8 mouse cellular contexts compared by ENCODE assay signal in the genomic region with DNA sequence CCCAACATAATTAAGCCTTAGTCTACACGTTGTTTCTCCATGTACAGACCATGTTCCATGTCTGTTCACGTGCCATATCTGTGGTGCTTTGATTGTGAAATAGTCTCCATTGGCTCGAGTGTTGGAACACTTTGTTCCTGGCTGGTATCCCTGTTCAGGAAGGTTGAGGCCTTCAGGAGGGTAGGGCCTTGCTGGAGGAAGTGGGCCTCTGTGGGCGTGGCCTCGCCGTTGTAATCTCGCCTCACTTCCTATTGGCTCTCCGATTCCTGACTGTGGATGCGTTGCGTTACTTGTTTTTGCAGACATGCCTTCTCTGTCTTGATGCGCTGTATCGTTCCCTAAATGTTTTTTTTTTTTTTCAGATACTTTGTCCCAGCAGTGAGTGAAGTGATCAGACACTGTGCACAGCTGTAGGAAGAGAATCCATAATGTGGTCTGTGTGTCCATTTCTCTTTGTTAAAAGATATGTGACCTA. TPM values are rescaled to one million over a fixed set of nuclear protein-coding genes. Genes with fewer than 3 reads are reported as not detected.
DNase-seq lines count a peak whose midpoint lies in the region; ATAC-seq and TF ChIP-seq lines count a peak whose summit lies in the region.

No protein-coding gene starts in this region.

- no peaks in the 10 kb centered on the region for H3K79me2 ChIP-seq in CH12.LX (replicated peaks; ENCODE audit: control insufficient read depth, extremely low read depth, insufficient read depth, poor library complexity, severe bottlenecking)

- peak overlapping the region; percentile 96 for H3K9ac ChIP-seq in CH12.LX (ENCODE audit: insufficient read depth, low read depth)
- no peak overlapping the region for H3K9ac ChIP-seq in heart, embryonic 12.5 days
- H3K9ac ChIP-seq in liver, embryonic 16.5 days (ENCODE audit: low read depth, low read length): no peak overlapping the region
- H3K9ac ChIP-seq in hindbrain, embryonic 11.5 days (ENCODE audit: low read depth, low read length): no peak overlapping the region

- peaks cover 6 to 14% of the 10 kb centered on the region in 2 experiments for H3K4me1 ChIP-seq in CH12.LX (ENCODE audit: control insufficient read depth in 1 of 2, insufficient read depth in 2 of 2)
- H3K4me1 ChIP-seq in heart, embryonic 12.5 days (replicated peaks): peaks cover 13% of the 10 kb centered on the region
- peaks cover 3% of the 10 kb centered on the region for H3K4me1 ChIP-seq in liver, embryonic 16.5 days (ENCODE audit: control insufficient read depth, low read depth, low read length)
- 0 out of 2 replicates have a peak, but pooled peaks cover 6% of the 10 kb centered on the region for H3K4me1 ChIP-seq in hindbrain, embryonic 11.5 days (replicated peaks; ENCODE audit: control insufficient read depth, insufficient read depth, low read length)

- TF ChIP-seq RAD21 in CH12.LX (IDR thresholded peaks at IDR 0.05; ENCODE audit: low read depth, low read length): no peak

- intact Hi-C loops in gastrocnemius, postnatal 14 days (cut with DNase I; ENCODE audit: low total_unique reads): no loop called here

- dilution Hi-C loops in CH12.LX (cut with MboI; ENCODE audit: extremely low pct_ligation_motif_present, extremely low pct_unique_long_range_greater_than_20kb, low sequenced_read_pairs): no loop called here

- TF ChIP-seq CTCF in CH12.LX (conservative IDR thresholded peaks at IDR 0.05 in 1 of 2, IDR thresholded peaks at IDR 0.05 in 1 of 2; ENCODE audit: low read depth in 2 of 2, low read length in 2 of 2): no peak

- peak; percentile 51 for DNase-seq in gastrocnemius, adult 18-20 months (ENCODE audit: low spot score)
- DNase-seq in gastrocnemius, postnatal 14 days: no peak
- DNase-seq in CH12.LX (ENCODE audit: extremely low read depth): peak; percentile 91
- DNase-seq in right cerebral cortex, postnatal 25 days: no peak
- no peak for DNase-seq in embryo, embryonic 10.5 days (ENCODE audit: low spot score)
- no peak for DNase-seq in hindbrain, embryonic 11.5 days (ENCODE audit: low spot score)

- H3K4me3 ChIP-seq in CH12.LX (replicated peaks in 1 of 3; ENCODE audit: low read depth in 2 of 3, low read length in 2 of 3, poor library complexity in 1 of 3): peak overlapping the region; percentile 62 to 99 (median 83)
- H3K4me3 ChIP-seq in heart, embryonic 12.5 days: no peak overlapping the region
- no peak overlapping the region for H3K4me3 ChIP-seq in liver, embryonic 16.5 days (ENCODE audit: low read depth, low read length)
- H3K4me3 ChIP-seq in hindbrain, embryonic 11.5 days (ENCODE audit: low read depth, low read length): no peak overlapping the region

- peak; percentile 65 for TF ChIP-seq POLR2A in CH12.LX (IDR thresholded peaks at IDR 0.05; ENCODE audit: low read depth, low read length)

- H3K9me3 ChIP-seq in CH12.LX (replicated peaks; ENCODE audit: low read length): no peaks in the 10 kb centered on the region
- H3K9me3 ChIP-seq in heart, embryonic 12.5 days (replicated peaks): no peaks in the 10 kb centered on the region
- no peaks in the 10 kb centered on the region for H3K9me3 ChIP-seq in liver, embryonic 16.5 days (replicated peaks; ENCODE audit: control insufficient read depth, low read length)
- H3K9me3 ChIP-seq in hindbrain, embryonic 11.5 days (ENCODE audit: control insufficient read depth, low read length): no peaks in the 10 kb centered on the region

- TF ChIP-seq EP300 in CH12.LX (IDR thresholded peaks at IDR 0.05; ENCODE audit: low read length): no peak

- peak overlapping the region; percentile 89 for H3K4me2 ChIP-seq in CH12.LX (ENCODE audit: insufficient read depth, low read depth, poor library complexity, severe bottlenecking)
- no peak overlapping the region for H3K4me2 ChIP-seq in heart, embryonic 12.5 days
- no peak overlapping the region for H3K4me2 ChIP-seq in liver, embryonic 16.5 days (ENCODE audit: low read depth, low read length)
- H3K4me2 ChIP-seq in hindbrain, embryonic 11.5 days (replicated peaks; ENCODE audit: low read depth, low read length): no peak overlapping the region

- ATAC-seq in heart, embryonic 12.5 days (ENCODE audit: insufficient number of reproducible peaks, low FRiP score): peak; percentile 72
- peak; percentile 58 for ATAC-seq in liver, embryonic 16.5 days (ENCODE audit: low read depth)
- ATAC-seq in hindbrain, embryonic 11.5 days (ENCODE audit: low FRiP score): no peak

- WGBS in heart, embryonic 12.5 days: 65% methylated on average over 12 of the region's 12 CpGs
- 54% methylated on average over 12 of the region's 12 CpGs for WGBS in liver, embryonic 16.5 days (ENCODE audit: insufficient replicate concordance)
- 85% methylated on average over 12 of the region's 12 CpGs for WGBS in hindbrain, embryonic 11.5 days

- peak overlapping the region; percentile 88 for H3K27ac ChIP-seq in CH12.LX (ENCODE audit: insufficient read depth, low read depth)
- peak overlapping the region; percentile 14; the same call in 1 of the 2 replicates for H3K27ac ChIP-seq in heart, embryonic 12.5 days (ENCODE audit: poor library complexity, severe bottlenecking)
- no peak overlapping the region for H3K27ac ChIP-seq in liver, embryonic 16.5 days (ENCODE audit: low read length)
- no peak overlapping the region for H3K27ac ChIP-seq in hindbrain, embryonic 11.5 days (ENCODE audit: low read depth, low read length)

- in situ Hi-C loops in CH12.LX (cut with MboI; ENCODE audit: low pct_ligation_motif_present, low pct_unique_long_range_greater_than_20kb, low sequenced_read_pairs): loop anchor here (25.0 kb wide), 3 partner anchors 263 to 562 kb away; partner anchors contain the start of gene Tmem154

- H3K27me3 ChIP-seq in CH12.LX (replicated peaks): no peaks in the 10 kb centered on the region
- H3K27me3 ChIP-seq in heart, embryonic 12.5 days (replicated peaks): no peaks in the 10 kb centered on the region
- H3K27me3 ChIP-seq in liver, embryonic 16.5 days (ENCODE audit: control insufficient read depth, insufficient read depth, low read depth, low read length): no peaks in the 10 kb centered on the region
- H3K27me3 ChIP-seq in hindbrain, embryonic 11.5 days (ENCODE audit: control insufficient read depth, insufficient read depth, low read length): no peaks in the 10 kb centered on the region

- H3K36me3 ChIP-seq in CH12.LX (replicated peaks in 1 of 2; ENCODE audit: control insufficient read depth in 1 of 2, insufficient read depth in 1 of 2, low read length in 1 of 2): peaks cover 4 to 21% of the 10 kb centered on the region in 2 experiments
- H3K36me3 ChIP-seq in heart, embryonic 12.5 days: no peaks in the 10 kb centered on the region
- no peaks in the 10 kb centered on the region for H3K36me3 ChIP-seq in liver, embryonic 16.5 days (ENCODE audit: control insufficient read depth, insufficient read depth)
- H3K36me3 ChIP-seq in hindbrain, embryonic 11.5 days (ENCODE audit: control insufficient read depth, insufficient read depth, low read length): no peaks in the 10 kb centered on the region

TF ChIP-seq in CH12.LX, 34 proteins besides CTCF, POLR2A, EP300 and RAD21:
- peak; percentile 74 for TF ChIP-seq NELFE (IDR thresholded peaks at IDR 0.05; ENCODE audit: low read depth, low read length)
- TF ChIP-seq MEF2A (IDR thresholded peaks at IDR 0.05; ENCODE audit: borderline replicate concordance, low read depth, low read length): no peak
- TF ChIP-seq KAT2A (IDR thresholded peaks at IDR 0.05; ENCODE audit: insufficient replicate concordance, low read length): no peak
- TF ChIP-seq TBP (conservative IDR thresholded peaks at IDR 0.05; ENCODE audit: low read depth, low read length): peak; percentile 86
- TF ChIP-seq IRF4 (IDR thresholded peaks at IDR 0.05; ENCODE audit: low read depth, low read length): 0 out of 2 replicates have a peak, but pooled peaks have one; percentile 57
- TF ChIP-seq ELF1 (IDR thresholded peaks at IDR 0.05; ENCODE audit: low read depth, low read length): peak; percentile 84
- peak; percentile 64 for TF ChIP-seq HCFC1 (IDR thresholded peaks at IDR 0.05; ENCODE audit: low read depth, low read length)
- 0 out of 2 replicates have a peak, but pooled peaks have one; percentile 50 for TF ChIP-seq MYC (IDR thresholded peaks at IDR 0.05; ENCODE audit: low read depth, low read length)
- TF ChIP-seq TCF12 (IDR thresholded peaks at IDR 0.05; ENCODE audit: low read depth, low read length): peak; percentile 76; the same call in 1 of the 2 replicates
- TF ChIP-seq ZNF384 (IDR thresholded peaks at IDR 0.05; ENCODE audit: low read depth, low read length): peak; percentile 73
- TF ChIP-seq CHD2 (IDR thresholded peaks at IDR 0.05; ENCODE audit: low read length): no peak
- TF ChIP-seq CHD1 (IDR thresholded peaks at IDR 0.05; ENCODE audit: low read depth, low read length): no peak
- peak; percentile 75; the same call in 1 of the 2 replicates for TF ChIP-seq MAX (IDR thresholded peaks at IDR 0.05; ENCODE audit: low read length)

RNA-seq across cellular contexts. Expression of gene Trim2, which starts 18.3 kb away (rescaled TPM):
- 1 to 10 TPM; 1.4 to 1.8 TPM for total RNA-seq in gastrocnemius, adult 18-20 months (2021)
- total RNA-seq in gastrocnemius, postnatal 14 days (2021): 1 to 10 TPM; 4.9 to 5.4 TPM
- total RNA-seq in CH12.LX (2012; rRNA removed) (2.1 and 2.4 TPM in 2 replicates), CH12.LX (2014; rRNA removed) (2.1 and 2.5 TPM in 2 replicates)
- polyA plus RNA-seq in CH12.LX (2012; ENCODE audit: insufficient read length, low read depth): 3.3 and 3.6 TPM in 2 replicates
- polyA plus RNA-seq in heart, embryonic 12.5 days (2016; fragmentation: Nextera tagmentation; extraction: Ambion mirVana): 9.0 and 10.1 TPM in 2 replicates
- 6.3 and 6.4 TPM in 2 replicates for polyA plus RNA-seq in liver, embryonic 16.5 days (2015; fragmentation: Nextera tagmentation; extraction: Ambion mirVana)
- polyA plus RNA-seq in hindbrain, embryonic 11.5 days (2014; fragmentation: Nextera tagmentation; extraction: Ambion mirVana): 104 and 109 TPM in 2 replicates

Comparison
In these comparisons a context has a peak if more than half of its experiments do, and no peak if none do; other contexts are left out.
1. DNase-seq: peak in gastrocnemius, adult 18-20 months (single experiment) and CH12.LX (single experiment); none in gastrocnemius, postnatal 14 days (single experiment), right cerebral cortex, postnatal 25 days (single experiment), embryo, embryonic 10.5 days (single experiment) and hindbrain, embryonic 11.5 days (single experiment).
2. H3K27ac ChIP-seq: peak in CH12.LX (single experiment) and heart, embryonic 12.5 days (single experiment); none in liver, embryonic 16.5 days (single experiment) and hindbrain, embryonic 11.5 days (single experiment).
3. H3K4me3 ChIP-seq: peak in CH12.LX (3 of 3); none in heart, embryonic 12.5 days (single experiment), liver, embryonic 16.5 days (single experiment) and hindbrain, embryonic 11.5 days (single experiment).